Mouse (Mus musculus) midbrain, embryonic 14.5 days (tissue): Measurements from ENCODE around the gene Gm33543. TPM values are rescaled to one million over a fixed set of nuclear protein-coding genes. Genes with fewer than 3 reads are reported as not detected.

Experiments
- ATAC-seq: fragments of 200-750 bp; cut with Nextera tagmentation; 2 replicates; pipeline ENCODE4 v1.8.0; 2017; ENCODE audit warnings: moderate number of reproducible peaks, moderate library complexity; ENCODE audit not compliant: low FRiP score, low TSS enrichment
- DNase-seq: peaks from one replicate; pipeline ENCODE4 v3.0.0-alpha.2; 2015
- H3K27ac ChIP-seq: fragments of 300-500 bp; sonication (generic); replicated peaks from 2 replicates; pipeline ENCODE4 v1.5.1; 2014; ENCODE audit warnings: mild to moderate bottlenecking, low read depth, low read length, moderate library complexity
- H3K27me3 ChIP-seq: fragments of 300-500 bp; sonication (generic); 2 replicates; pipeline ENCODE4 v1.6.1; 2014; ENCODE audit warnings: low read length, control low read depth, mixed read lengths; ENCODE audit not compliant: control insufficient read depth, insufficient read depth
- H3K36me3 ChIP-seq: fragments of 300-500 bp; sonication (generic); 2 replicates; pipeline ENCODE4 v1.6.1; 2014; ENCODE audit warnings: low read length, control low read depth; ENCODE audit not compliant: control insufficient read depth, insufficient read depth
- H3K4me1 ChIP-seq: fragments of 300-500 bp; sonication (generic); 2 replicates; pipeline ENCODE4 v1.6.1; 2014; ENCODE audit warnings: mild to moderate bottlenecking, antibody characterized with exemption, low read length, control low read depth; ENCODE audit not compliant: control insufficient read depth, insufficient read depth
- H3K4me2 ChIP-seq: fragments of 300-500 bp; sonication (generic); 2 replicates; pipeline ENCODE4 v1.6.1; 2014; ENCODE audit warnings: mild to moderate bottlenecking, low read length, moderate library complexity
- H3K4me3 ChIP-seq: fragments of 300-500 bp; sonication (generic); replicated peaks from 2 replicates; pipeline ENCODE4 v1.5.1; 2014; ENCODE audit warnings: low read depth, low read length
- H3K9ac ChIP-seq: fragments of 300-500 bp; sonication (generic); replicated peaks from 2 replicates; pipeline ENCODE4 v1.6.1; 2014; ENCODE audit warnings: mild to moderate bottlenecking, low read length, moderate library complexity
- H3K9me3 ChIP-seq: fragments of 300-500 bp; sonication (generic); 2 replicates; pipeline ENCODE4 v1.6.1; 2016; ENCODE audit warnings: low read length, control low read depth, mixed read lengths; ENCODE audit not compliant: control insufficient read depth
- WGBS: fragments of 180-500 bp; shearing (Covaris S2); extraction: QIAGEN DNeasy Blood & Tissue Kit; methylation state at CpG from one replicate; pipeline ENCODE4 v1.1.7; 2014; 5-methylcytosine and 5-hydroxymethylcytosine counted together
- polyA plus RNA-seq: library from polyadenylated mRNA; unstranded; fragments of >200 nt; fragmentation: Nextera tagmentation; extraction: Ambion mirVana; gene quantifications from 2 replicates; pipeline ENCODE4 v1.2.1, GENCODE M21; 2014

Gm33543 gene
- polyA plus RNA-seq, 1 experiment from 2014 or later = not detected

DNA sequence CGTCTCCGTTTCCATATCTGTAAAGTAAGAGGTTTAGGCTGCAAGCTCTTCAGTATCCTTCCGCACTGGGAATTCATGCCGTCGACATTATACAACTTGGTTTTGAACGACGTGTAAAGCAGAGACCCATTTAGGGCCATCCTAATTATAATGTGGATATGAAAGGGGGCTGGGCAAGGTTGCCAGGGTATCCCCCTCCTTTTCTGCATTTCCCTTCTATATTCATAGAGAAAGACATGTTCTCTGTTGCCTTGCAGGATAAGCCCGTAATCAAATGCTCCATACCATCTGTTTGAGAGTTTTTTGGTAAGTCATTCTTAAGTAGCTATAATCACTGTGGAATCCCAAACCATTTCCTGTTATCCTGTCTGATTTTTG lies 51.3 kb downstream of the Gm33543 start:
- 69% methylated on average over 8 of the region's 8 CpGs for WGBS
- Histone ChIP-seq H3K9ac (no peak overlapping the region), H3K36me3 (no peaks in the 10 kb centered on the region), H3K4me2 (no peak overlapping the region; the same call in 1 of the 2 replicates), H3K27me3 (no peaks in the 10 kb centered on the region), H3K4me1 (no peaks in the 10 kb centered on the region), H3K4me3 (no peak overlapping the region), H3K9me3 (no peaks in the 10 kb centered on the region), H3K27ac (peak overlapping the region; percentile 10; the same call in 1 of the 2 replicates)
- DNase-seq (peak; percentile 33), ATAC-seq (no peak)

DNA sequence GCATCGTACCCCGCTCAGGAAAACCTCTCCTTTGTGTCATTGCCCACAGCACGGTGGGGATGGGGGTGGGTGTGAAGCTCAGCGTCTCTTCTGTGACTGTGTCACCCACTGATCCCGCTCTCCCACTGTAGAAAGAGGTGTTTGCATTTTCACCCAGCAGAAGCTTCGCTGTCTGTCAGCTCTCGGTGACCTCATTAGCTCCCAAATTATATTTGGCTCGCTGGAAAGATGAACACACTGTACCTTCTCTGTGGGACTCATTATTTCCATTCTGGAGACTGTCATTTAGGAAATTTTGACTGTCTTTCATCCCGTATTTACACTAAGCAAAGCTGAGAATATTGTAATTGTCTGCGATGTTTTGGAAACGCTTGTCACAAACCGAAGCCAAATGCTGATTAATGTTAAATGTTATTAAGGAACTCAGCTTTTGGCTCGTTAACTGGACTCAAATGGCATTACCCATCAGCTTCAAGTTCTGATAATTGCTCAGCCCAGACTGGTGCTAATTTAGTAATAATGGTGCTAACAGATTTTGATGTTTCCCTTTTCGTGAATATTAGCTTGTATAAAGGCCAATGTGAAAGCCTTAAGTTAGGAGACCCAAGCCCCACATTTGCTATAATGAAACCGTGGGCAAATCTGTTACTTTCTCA lies 51.8 kb downstream of the Gm33543 start:
- H3K9me3 ChIP-seq = no peaks in the 10 kb centered on the region
- DNase-seq (peak; percentile 45), ATAC-seq (peak; percentile 11; the same call in 1 of the 2 replicates)
- no peak overlapping the region for H3K9ac ChIP-seq
- H3K4me2 ChIP-seq = no peak overlapping the region; the same call in 1 of the 2 replicates
- no peaks in the 10 kb centered on the region for H3K4me1 ChIP-seq
- 0 out of 2 replicates have a peak overlapping the region, but pooled peaks have one; percentile 15 for H3K27ac ChIP-seq
- H3K36me3 ChIP-seq = no peaks in the 10 kb centered on the region
- H3K4me3 ChIP-seq = no peak overlapping the region
- WGBS = 62% methylated on average over 15 of the region's 15 CpGs
- no peaks in the 10 kb centered on the region for H3K27me3 ChIP-seq

DNA sequence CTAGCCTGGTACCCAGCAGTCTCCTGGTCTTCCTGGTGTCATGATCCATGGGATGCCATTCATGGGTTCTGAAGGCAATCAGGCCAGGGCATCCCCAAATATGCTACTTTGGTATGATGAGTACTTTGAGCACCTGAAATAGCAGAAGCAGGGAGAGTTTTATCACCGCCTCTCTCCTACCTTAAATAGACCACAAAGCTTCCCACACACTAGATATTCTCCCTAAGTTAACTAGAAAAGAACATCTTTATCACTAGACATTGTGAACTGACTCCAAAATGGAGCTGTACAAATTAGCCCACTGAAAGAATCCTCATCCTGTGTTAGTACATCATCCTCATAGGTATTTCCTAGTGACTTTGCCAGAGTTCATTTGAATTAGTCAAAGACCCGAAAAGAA lies 55.6 kb downstream of the Gm33543 start:
- Histone ChIP-seq H3K4me2 (no peak overlapping the region), H3K36me3 (no peaks in the 10 kb centered on the region), H3K9me3 (no peaks in the 10 kb centered on the region), H3K4me1 (no peaks in the 10 kb centered on the region), H3K9ac (no peak overlapping the region), H3K27ac (no peak overlapping the region), H3K4me3 (no peak overlapping the region), H3K27me3 (no peaks in the 10 kb centered on the region)
- no peak for ATAC-seq
- DNase-seq = no peak
- WGBS = 94% methylated on average over 2 of the region's 2 CpGs

DNA sequence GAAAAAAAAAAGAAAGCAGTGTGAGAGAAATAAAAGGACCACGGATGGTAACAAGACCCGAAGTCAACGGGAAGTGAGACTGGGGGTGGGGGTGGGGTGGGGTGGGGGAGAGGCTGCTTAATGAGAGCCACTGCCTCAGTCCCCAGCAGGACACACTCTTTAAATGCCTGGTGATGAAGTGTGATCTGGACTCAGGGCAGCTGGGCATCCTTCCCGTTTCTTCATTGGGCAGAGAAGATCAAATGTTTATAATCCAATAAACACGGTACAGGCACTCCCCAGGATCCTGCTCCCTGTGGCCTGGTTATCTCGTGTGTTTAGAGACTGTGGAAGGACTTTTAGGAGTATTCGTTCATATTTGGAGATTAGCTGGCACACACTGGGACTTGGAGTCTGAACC lies 57.9 kb downstream of the Gm33543 start:
- H3K27me3 ChIP-seq = no peaks in the 10 kb centered on the region
- no peaks in the 10 kb centered on the region for H3K9me3 ChIP-seq
- H3K4me3 ChIP-seq = no peak overlapping the region
- DNase-seq (no peak), ATAC-seq (no peak)
- no peak overlapping the region for H3K9ac ChIP-seq
- no peaks in the 10 kb centered on the region for H3K36me3 ChIP-seq
- no peak overlapping the region for H3K27ac ChIP-seq
- WGBS = 55% methylated on average over 7 of the region's 7 CpGs
- H3K4me2 ChIP-seq = no peak overlapping the region
- no peaks in the 10 kb centered on the region for H3K4me1 ChIP-seq

DNA sequence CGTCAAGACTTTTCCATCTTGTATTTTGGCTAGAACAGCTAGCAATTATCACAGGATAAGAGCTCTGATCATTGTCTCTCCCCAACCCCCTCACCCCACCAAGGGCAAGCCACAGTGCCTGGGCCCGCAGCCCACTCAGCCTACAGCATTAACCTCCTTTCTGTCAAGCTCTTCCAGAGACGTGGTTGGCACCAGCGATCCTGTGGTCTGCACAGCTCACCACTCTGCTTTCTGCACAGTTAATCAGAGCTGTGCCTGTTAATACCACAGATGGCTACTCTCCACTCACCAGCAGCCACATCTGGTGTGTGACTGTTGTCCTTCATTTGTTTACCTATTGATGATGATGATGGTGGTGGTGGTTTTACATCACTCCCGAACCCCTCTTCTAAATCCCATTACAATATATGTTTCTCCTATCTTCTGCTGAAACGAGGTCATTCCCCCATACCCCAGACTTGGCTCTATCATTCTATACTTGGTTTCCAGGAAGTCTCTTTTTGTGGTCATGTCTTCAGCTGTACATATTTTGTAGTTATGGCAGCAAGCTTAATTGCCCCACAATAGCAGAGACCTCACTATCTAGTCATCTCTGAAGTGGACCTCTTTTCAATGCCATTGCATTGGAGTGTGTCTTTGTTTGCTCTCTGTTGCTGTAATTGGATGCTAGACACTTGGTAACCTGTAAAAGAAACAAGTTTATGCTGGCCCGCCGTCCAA lies 61.7 kb downstream of the Gm33543 start:
- Histone ChIP-seq H3K27me3 (no peaks in the 10 kb centered on the region), H3K9ac (no peak overlapping the region), H3K27ac (no peak overlapping the region), H3K9me3 (no peaks in the 10 kb centered on the region), H3K4me2 (no peak overlapping the region), H3K4me1 (no peaks in the 10 kb centered on the region), H3K36me3 (no peaks in the 10 kb centered on the region), H3K4me3 (no peak overlapping the region)
- 94% methylated on average over 8 of the region's 8 CpGs for WGBS
- ATAC-seq (no peak), DNase-seq (no peak)

DNA sequence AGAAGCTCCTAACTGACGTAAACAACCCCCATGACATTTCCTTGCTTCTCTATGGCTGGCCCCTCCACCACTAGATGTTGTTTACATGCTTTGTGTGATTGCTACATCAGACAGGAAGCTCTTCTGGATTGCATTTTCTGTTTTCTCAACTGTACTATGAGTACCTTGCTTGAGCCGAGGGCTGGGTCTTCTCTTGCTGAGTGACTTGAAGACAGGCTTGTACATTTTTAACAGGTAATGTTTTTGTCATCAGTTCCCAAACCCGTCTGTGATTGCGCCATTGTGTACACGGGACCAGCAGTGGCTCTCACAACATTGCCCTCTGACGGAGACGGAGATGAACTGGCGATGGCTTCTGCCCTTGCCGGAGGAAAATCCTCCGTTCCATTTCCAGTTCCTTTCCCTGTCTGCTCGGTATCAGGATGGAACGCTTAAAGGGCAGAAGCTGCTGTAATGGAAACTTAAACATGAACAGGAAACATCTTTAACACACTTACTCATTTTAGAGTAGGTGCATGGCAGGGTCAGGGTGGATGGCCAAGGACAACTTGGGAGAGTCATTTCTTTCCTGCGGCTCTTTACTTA lies 62.8 kb downstream of the Gm33543 start:
- DNase-seq (no peak), ATAC-seq (no peak)
- H3K27me3 ChIP-seq = no peaks in the 10 kb centered on the region
- no peak overlapping the region for H3K27ac ChIP-seq
- H3K9me3 ChIP-seq = no peaks in the 10 kb centered on the region
- no peak overlapping the region for H3K4me2 ChIP-seq
- no peak overlapping the region for H3K4me3 ChIP-seq
- no peak overlapping the region for H3K9ac ChIP-seq
- WGBS = 90% methylated on average over 13 of the region's 13 CpGs
- H3K4me1 ChIP-seq = no peaks in the 10 kb centered on the region
- H3K36me3 ChIP-seq = no peaks in the 10 kb centered on the region

DNA sequence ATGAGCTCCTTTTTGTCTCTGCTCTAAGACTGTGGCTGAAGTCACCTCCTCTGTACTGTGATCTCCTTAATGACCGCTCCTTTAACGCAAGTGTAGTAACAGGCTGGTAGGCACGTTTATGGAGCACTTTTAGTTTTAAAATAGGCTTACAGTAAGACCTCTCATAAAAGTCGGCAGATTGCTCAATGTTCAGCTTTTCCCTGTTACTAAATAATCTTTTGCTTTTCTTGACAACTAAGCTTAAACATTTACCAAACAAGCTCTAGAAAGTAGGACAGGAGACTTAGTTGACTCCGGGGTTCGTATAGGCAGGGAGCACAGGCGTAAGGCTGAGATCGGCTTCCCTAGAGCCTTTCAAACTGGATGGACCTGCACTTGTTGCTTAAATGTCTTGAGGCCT lies 64.1 kb downstream of the Gm33543 start:
- Histone ChIP-seq H3K9me3 (no peaks in the 10 kb centered on the region), H3K9ac (no peak overlapping the region), H3K36me3 (no peaks in the 10 kb centered on the region), H3K27me3 (no peaks in the 10 kb centered on the region), H3K27ac (no peak overlapping the region), H3K4me3 (no peak overlapping the region), H3K4me2 (no peak overlapping the region), H3K4me1 (no peaks in the 10 kb centered on the region)
- no peak for ATAC-seq
- 94% methylated on average over 8 of the region's 8 CpGs for WGBS
- DNase-seq = no peak

DNA sequence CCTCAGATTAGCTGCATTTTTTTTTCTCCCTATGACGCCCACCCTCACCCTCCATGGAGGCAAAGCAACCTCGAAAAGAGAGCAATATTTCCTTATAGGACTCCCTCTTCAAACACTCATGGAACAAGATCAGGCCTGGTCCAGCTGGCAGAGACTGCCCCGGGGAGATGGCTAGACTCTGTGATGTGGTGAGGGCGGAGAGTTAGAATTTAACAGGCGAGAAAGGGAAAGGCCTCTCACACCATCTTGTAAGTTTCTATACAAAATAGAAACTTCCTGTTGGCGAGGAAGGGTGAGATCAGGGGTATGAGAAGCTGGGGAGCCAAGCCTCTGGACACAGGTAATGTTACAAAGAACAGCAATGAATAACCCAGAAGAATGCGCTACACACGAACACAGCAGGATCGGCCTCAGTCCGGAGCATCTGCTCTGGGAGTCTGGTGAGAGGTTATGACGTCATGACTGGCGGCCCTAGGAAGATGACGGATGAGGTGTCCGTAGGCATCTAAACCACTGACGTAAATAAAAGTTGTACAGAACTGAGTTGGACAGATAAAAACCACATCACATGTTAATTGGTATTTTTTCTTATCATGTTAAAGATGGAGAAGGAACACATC lies 64.9 kb downstream of the Gm33543 start:
- Histone ChIP-seq H3K4me2 (no peak overlapping the region), H3K27ac (no peak overlapping the region), H3K27me3 (no peaks in the 10 kb centered on the region), H3K9ac (no peak overlapping the region), H3K4me3 (no peak overlapping the region), H3K9me3 (no peaks in the 10 kb centered on the region), H3K4me1 (no peaks in the 10 kb centered on the region), H3K36me3 (no peaks in the 10 kb centered on the region)
- ATAC-seq (no peak), DNase-seq (no peak)
- WGBS = 92% methylated on average over 15 of the region's 15 CpGs
